Mouse (Mus musculus): ENCODE data around the gene Armc2. TPM values are rescaled to one million over a fixed set of nuclear protein-coding genes. Genes with fewer than 3 reads are reported as not detected.

Armc2 gene
- polyA plus RNA-seq, 1 experiment from 2014 or later, result 2.5 TPM

DNA sequence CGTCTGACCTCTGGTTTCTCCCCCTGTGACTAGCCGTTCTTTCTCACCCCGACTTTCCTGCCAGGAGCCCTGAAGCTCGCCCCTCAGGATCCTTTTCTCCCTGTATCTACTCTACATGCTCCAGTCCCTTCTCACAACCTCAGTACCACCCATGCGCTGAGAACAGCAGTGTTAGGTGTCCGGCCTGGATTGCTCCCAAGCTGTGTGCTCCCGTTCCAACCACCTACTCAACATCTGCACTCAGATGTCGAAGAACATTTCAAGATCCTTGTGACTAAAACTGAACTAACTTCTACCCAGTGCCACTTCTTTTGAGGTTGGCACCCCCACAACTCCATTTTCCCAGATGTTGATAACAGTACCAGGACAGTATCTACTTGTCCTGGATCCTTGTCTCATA lies 30.4 kb upstream of the Armc2 start:
- H3K9me3 ChIP-seq (replicated peaks; ENCODE audit: control insufficient read depth, low read length), result no peaks in the 10 kb centered on the region
- no peaks in the 10 kb centered on the region for H3K27me3 ChIP-seq (ENCODE audit: control insufficient read depth, insufficient read depth, low read length)
- 84% methylated on average over 8 of the region's 8 CpGs for WGBS
- 0 out of 2 replicates have a peak, but pooled peaks cover under 1% of the 10 kb centered on the region for H3K4me1 ChIP-seq (ENCODE audit: control insufficient read depth, insufficient read depth, low read length)
- no peak overlapping the region for H3K9ac ChIP-seq (ENCODE audit: low read length)
- no peak overlapping the region for H3K4me2 ChIP-seq (ENCODE audit: low read depth, low read length)
- no peaks in the 10 kb centered on the region for H3K36me3 ChIP-seq (ENCODE audit: control insufficient read depth, insufficient read depth)
- no peak overlapping the region for H3K4me3 ChIP-seq (ENCODE audit: low read length)
- ATAC-seq (replicated peaks; ENCODE audit: extremely low read depth, insufficient read depth, low FRiP score), result no peak
- H3K27ac ChIP-seq (ENCODE audit: low read length), result no peak overlapping the region

DNA sequence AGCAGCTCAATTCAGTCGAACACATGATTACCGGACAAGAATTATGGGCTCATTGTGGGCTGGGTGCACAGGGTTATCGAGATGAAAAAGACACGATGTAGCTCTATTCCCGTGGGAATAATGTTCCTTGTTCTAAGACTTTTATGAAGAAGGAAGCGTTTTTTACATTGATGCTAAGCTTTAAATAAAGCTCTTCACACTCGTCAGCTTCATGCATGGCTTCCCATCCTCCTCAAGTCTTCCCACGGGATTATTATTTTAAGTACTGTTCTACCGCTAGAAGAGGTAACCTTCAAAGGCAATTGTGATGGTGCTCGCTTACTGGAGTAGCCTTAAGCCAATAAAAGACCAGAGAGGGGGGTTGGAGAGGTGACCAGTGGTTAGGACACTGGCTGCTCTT lies 26.3 kb upstream of the Armc2 start:
- 82% methylated on average over 10 of the region's 10 CpGs for WGBS
- H3K9ac ChIP-seq (ENCODE audit: low read length), result no peak overlapping the region
- H3K4me3 ChIP-seq (ENCODE audit: low read length), result no peak overlapping the region
- H3K4me1 ChIP-seq (ENCODE audit: control insufficient read depth, insufficient read depth, low read length), result peaks cover 14% of the 10 kb centered on the region
- no peak for ATAC-seq (replicated peaks; ENCODE audit: extremely low read depth, insufficient read depth, low FRiP score)
- no peaks in the 10 kb centered on the region for H3K9me3 ChIP-seq (replicated peaks; ENCODE audit: control insufficient read depth, low read length)
- no peak overlapping the region for H3K27ac ChIP-seq (ENCODE audit: low read length)
- H3K36me3 ChIP-seq (ENCODE audit: control insufficient read depth, insufficient read depth), result no peaks in the 10 kb centered on the region
- no peaks in the 10 kb centered on the region for H3K27me3 ChIP-seq (ENCODE audit: control insufficient read depth, insufficient read depth, low read length)
- H3K4me2 ChIP-seq (ENCODE audit: low read depth, low read length), result no peak overlapping the region

DNA sequence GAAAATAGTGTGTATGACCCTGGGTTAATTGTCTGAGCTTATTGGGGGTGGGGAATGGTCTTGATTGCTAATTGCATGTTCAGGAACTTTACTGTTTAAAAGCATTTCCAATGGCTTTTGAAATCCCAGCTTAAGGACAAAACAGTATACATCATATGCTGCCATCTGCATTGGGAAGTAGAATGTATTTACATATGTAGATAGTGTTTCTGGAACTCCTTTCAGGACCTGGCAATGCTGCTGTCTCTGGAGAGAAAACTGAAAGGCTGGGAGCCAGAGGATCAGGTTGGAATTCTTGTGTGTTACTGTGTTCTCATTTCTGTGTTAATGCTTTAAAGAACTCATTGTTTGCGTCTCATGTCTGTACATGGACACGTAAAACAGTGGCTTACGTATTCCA lies 25.1 kb upstream of the Armc2 start:
- peaks cover 16% of the 10 kb centered on the region for H3K4me1 ChIP-seq (ENCODE audit: control insufficient read depth, insufficient read depth, low read length)
- no peaks in the 10 kb centered on the region for H3K9me3 ChIP-seq (replicated peaks; ENCODE audit: control insufficient read depth, low read length)
- H3K9ac ChIP-seq (ENCODE audit: low read length), result no peak overlapping the region
- no peaks in the 10 kb centered on the region for H3K27me3 ChIP-seq (ENCODE audit: control insufficient read depth, insufficient read depth, low read length)
- no peak overlapping the region for H3K4me3 ChIP-seq (ENCODE audit: low read length)
- no peaks in the 10 kb centered on the region for H3K36me3 ChIP-seq (ENCODE audit: control insufficient read depth, insufficient read depth)
- no peak overlapping the region for H3K4me2 ChIP-seq (ENCODE audit: low read depth, low read length)
- ATAC-seq (replicated peaks; ENCODE audit: extremely low read depth, insufficient read depth, low FRiP score), result no peak
- 84% methylated on average over 3 of the region's 3 CpGs for WGBS
- peak overlapping the region; percentile 53; the same call in 1 of the 2 replicates for H3K27ac ChIP-seq (ENCODE audit: low read length)

DNA sequence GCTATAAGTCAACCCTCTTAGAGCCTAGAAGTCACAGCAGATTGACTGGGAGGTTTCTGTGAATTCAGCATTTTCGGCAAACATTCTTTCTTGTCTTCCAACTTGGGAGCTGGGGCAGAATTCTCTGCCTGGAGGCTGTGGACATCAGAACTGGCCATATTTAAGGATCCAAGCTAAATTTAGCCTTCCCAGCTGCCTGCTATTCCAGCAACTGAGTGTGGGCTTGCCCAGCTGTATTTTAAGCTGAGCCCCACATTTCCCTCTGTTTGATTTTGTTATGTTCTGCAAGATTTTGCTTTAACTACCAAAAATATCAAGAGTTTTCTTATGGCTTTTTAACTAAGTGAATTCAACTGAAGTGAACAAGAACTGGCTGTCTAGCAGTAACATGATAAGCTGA lies 24.6 kb upstream of the Armc2 start:
- no peak overlapping the region for H3K4me2 ChIP-seq (ENCODE audit: low read depth, low read length)
- no peaks in the 10 kb centered on the region for H3K27me3 ChIP-seq (ENCODE audit: control insufficient read depth, insufficient read depth, low read length)
- H3K9ac ChIP-seq (ENCODE audit: low read length), result no peak overlapping the region
- H3K9me3 ChIP-seq (replicated peaks; ENCODE audit: control insufficient read depth, low read length), result no peaks in the 10 kb centered on the region
- peak overlapping the region; percentile 53 for H3K27ac ChIP-seq (ENCODE audit: low read length)
- ATAC-seq (replicated peaks; ENCODE audit: extremely low read depth, insufficient read depth, low FRiP score), result no peak
- H3K4me3 ChIP-seq (ENCODE audit: low read length), result no peak overlapping the region
- peaks cover 16% of the 10 kb centered on the region for H3K4me1 ChIP-seq (ENCODE audit: control insufficient read depth, insufficient read depth, low read length)
- 35% methylated on average over 1 of the region's 1 CpGs for WGBS
- no peaks in the 10 kb centered on the region for H3K36me3 ChIP-seq (ENCODE audit: control insufficient read depth, insufficient read depth)

DNA sequence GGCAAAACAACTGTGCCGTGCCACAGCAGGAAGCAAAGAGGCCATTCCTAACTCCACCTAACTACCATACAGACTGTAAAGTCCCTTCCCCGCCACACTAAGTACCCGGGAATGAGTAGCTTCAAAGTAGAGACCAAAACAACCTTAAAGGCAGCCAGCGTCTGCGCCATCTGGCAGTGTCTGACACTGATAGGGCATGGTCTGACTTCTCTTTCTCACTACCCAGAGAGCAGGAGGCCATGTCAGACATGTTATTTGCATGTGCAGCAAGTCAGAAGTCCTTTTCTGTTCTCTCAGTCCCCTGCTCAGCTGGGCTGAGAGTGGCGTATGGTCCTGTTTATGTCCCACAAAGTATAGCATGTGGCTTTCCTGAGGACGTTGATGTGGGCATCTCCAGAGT lies 23.8 kb upstream of the Armc2 start:
- WGBS, result 73% methylated on average over 7 of the region's 7 CpGs
- no peak overlapping the region for H3K27ac ChIP-seq (ENCODE audit: low read length)
- no peak for ATAC-seq (replicated peaks; ENCODE audit: extremely low read depth, insufficient read depth, low FRiP score)

DNA sequence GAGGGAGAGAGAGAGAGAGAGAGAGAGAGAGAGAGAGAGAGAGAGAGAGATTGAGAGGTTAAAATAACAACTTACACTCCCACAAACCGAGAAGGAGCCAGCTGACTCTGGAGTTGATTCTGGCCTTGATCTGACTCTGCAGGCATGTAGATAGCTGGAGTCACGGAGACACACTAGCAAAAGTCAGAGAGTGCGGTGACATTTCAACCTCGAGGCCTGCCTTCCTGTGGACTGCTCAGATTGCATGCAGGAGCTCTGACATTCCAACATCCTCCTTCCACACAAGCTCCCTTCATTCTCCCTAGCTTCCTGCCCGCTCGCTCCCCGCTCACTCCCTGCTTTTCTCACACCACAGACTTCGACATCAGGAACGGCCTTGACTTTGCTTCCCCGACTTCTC lies 20.3 kb upstream of the Armc2 start:
- 28% methylated on average over 10 of the region's 10 CpGs for WGBS
- Histone ChIP-seq H3K36me3 (ENCODE audit: control insufficient read depth, insufficient read depth) (no peaks in the 10 kb centered on the region), H3K27ac (ENCODE audit: low read length) (no peak overlapping the region), H3K9ac (ENCODE audit: low read length) (no peak overlapping the region), H3K27me3 (ENCODE audit: control insufficient read depth, insufficient read depth, low read length) (no peaks in the 10 kb centered on the region), H3K9me3 (replicated peaks; ENCODE audit: control insufficient read depth, low read length) (no peaks in the 10 kb centered on the region), H3K4me1 (ENCODE audit: control insufficient read depth, insufficient read depth, low read length) (peaks cover 21% of the 10 kb centered on the region), H3K4me3 (ENCODE audit: low read length) (no peak overlapping the region), H3K4me2 (ENCODE audit: low read depth, low read length) (no peak overlapping the region)
- no peak for ATAC-seq (replicated peaks; ENCODE audit: extremely low read depth, insufficient read depth, low FRiP score)

More for the DNA sequence above, 23.8 kb upstream of the Armc2 start:
- Histone ChIP-seq H3K9me3 (replicated peaks; ENCODE audit: control insufficient read depth, low read length) (no peaks in the 10 kb centered on the region), H3K4me2 (ENCODE audit: low read depth, low read length) (no peak overlapping the region), H3K4me3 (ENCODE audit: low read length) (no peak overlapping the region), H3K36me3 (ENCODE audit: control insufficient read depth, insufficient read depth) (no peaks in the 10 kb centered on the region), H3K9ac (ENCODE audit: low read length) (no peak overlapping the region), H3K27me3 (ENCODE audit: control insufficient read depth, insufficient read depth, low read length) (no peaks in the 10 kb centered on the region), H3K4me1 (ENCODE audit: control insufficient read depth, insufficient read depth, low read length) (peaks cover 21% of the 10 kb centered on the region)

DNA sequence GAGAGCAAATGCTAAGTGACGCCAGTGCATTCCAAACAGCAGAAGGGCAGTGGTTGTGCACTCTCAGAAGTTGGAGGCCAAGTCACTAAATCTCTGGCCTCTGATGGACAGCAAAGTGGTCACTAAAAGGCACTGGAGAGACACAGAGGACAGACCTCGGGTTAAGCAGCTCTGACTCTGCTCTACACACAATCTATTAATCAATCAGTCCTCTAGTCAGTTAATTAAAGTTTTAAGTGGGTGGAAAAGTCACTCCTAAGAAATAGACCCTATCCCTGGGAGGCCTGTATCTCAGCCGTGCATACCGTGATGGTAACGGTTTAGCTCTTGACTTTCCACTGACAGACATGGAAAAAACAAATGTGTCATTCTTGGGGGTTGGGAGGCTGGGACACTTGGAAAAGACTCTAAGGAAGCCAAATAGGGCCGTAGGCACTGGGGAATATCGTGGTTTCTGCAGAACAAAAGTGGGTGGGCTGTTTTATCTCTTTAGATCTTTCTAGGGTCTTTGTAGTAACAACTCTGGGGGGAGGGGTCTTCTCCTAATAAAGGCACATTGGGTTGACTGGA lies 19.1 kb upstream of the Armc2 start:
- ATAC-seq (replicated peaks; ENCODE audit: extremely low read depth, insufficient read depth, low FRiP score), result no peak
- WGBS, result 39% methylated on average over 7 of the region's 7 CpGs
- no peaks in the 10 kb centered on the region for H3K9me3 ChIP-seq (replicated peaks; ENCODE audit: control insufficient read depth, low read length)
- no peak overlapping the region for H3K4me2 ChIP-seq (ENCODE audit: low read depth, low read length)
- H3K36me3 ChIP-seq (ENCODE audit: control insufficient read depth, insufficient read depth), result no peaks in the 10 kb centered on the region
- no peak overlapping the region for H3K9ac ChIP-seq (ENCODE audit: low read length)
- no peak overlapping the region for H3K27ac ChIP-seq (ENCODE audit: low read length)
- no peak overlapping the region for H3K4me3 ChIP-seq (ENCODE audit: low read length)
- H3K4me1 ChIP-seq (ENCODE audit: control insufficient read depth, insufficient read depth, low read length), result peaks cover 10% of the 10 kb centered on the region
- no peaks in the 10 kb centered on the region for H3K27me3 ChIP-seq (ENCODE audit: control insufficient read depth, insufficient read depth, low read length)

DNA sequence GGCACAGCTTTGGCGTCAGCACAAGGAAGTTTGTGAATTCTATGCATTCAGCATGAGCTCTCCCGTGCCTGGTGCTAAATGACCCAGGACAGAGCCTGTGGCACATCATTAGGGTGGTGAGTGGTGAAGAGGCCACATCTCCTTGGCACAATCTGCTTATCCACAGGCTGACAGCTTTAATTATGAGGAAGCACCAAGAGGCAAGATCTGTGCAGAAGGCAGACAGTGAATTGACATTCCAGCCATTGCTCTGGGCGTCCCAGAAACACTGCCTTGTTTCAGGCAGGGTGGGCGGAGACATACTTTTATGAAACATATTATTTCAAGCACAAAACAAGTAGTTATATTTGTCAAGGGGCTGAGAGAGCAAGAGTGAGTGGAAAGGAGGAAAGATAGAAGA lies 18.6 kb upstream of the Armc2 start:
- H3K9ac ChIP-seq (ENCODE audit: low read length), result no peak overlapping the region
- no peaks in the 10 kb centered on the region for H3K36me3 ChIP-seq (ENCODE audit: control insufficient read depth, insufficient read depth)
- no peak overlapping the region for H3K27ac ChIP-seq (ENCODE audit: low read length)
- no peak for ATAC-seq (replicated peaks; ENCODE audit: extremely low read depth, insufficient read depth, low FRiP score)
- no peak overlapping the region for H3K4me2 ChIP-seq (ENCODE audit: low read depth, low read length)
- H3K27me3 ChIP-seq (ENCODE audit: control insufficient read depth, insufficient read depth, low read length), result no peaks in the 10 kb centered on the region
- no peaks in the 10 kb centered on the region for H3K9me3 ChIP-seq (replicated peaks; ENCODE audit: control insufficient read depth, low read length)
- WGBS, result 42% methylated on average over 4 of the region's 4 CpGs
- H3K4me3 ChIP-seq (ENCODE audit: low read length), result no peak overlapping the region
- H3K4me1 ChIP-seq (ENCODE audit: control insufficient read depth, insufficient read depth, low read length), result peaks cover 9% of the 10 kb centered on the region

DNA sequence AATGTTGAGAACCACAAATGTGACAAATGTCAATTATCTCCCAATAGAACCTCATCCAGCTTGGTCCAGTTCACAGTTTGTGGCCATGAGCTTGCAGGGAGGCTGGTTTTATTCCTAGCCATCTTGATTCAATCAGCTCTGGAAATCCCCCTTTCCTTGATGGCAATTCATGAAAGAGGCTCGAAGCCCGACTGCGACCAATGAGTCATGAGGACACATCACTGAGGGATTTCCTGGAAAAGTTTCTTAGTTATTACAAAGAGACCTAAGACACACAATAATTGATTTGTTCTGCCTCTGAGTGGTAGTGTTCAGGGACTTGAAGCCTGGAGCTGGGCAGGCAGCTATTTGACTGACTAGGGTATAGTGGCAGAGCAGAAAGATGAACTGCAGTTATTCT lies 15.3 kb upstream of the Armc2 start:
- Histone ChIP-seq H3K4me1 (ENCODE audit: control insufficient read depth, insufficient read depth, low read length) (peaks cover 14% of the 10 kb centered on the region), H3K27ac (ENCODE audit: low read length) (no peak overlapping the region), H3K9ac (ENCODE audit: low read length) (no peak overlapping the region), H3K9me3 (replicated peaks; ENCODE audit: control insufficient read depth, low read length) (no peaks in the 10 kb centered on the region), H3K36me3 (ENCODE audit: control insufficient read depth, insufficient read depth) (no peaks in the 10 kb centered on the region), H3K27me3 (ENCODE audit: control insufficient read depth, insufficient read depth, low read length) (no peaks in the 10 kb centered on the region), H3K4me3 (ENCODE audit: low read length) (no peak overlapping the region), H3K4me2 (ENCODE audit: low read depth, low read length) (no peak overlapping the region)
- WGBS, result 90% methylated on average over 3 of the region's 3 CpGs
- no peak for ATAC-seq (replicated peaks; ENCODE audit: extremely low read depth, insufficient read depth, low FRiP score)

Data from heart, embryonic 16.5 days (tissue).